Mouse (Mus musculus) spleen, postnatal 36 days (tissue): ENCODE measurements at regions not wholly inside any gene's neighbourhood (a gene's known extent, or its start where the extent isn't known, plus 50 kb on each side); places are given as distances from the start of the nearest gene placed in this dataset.

ENCODE experiments used
- DNase-seq, 2 experiments: peaks; one replicate each; pipeline ENCODE4 v3.0.0; 2022; ENCODE audit warnings: low spot score in 2 of 2, mixed read lengths in 1 of 2

DNA sequence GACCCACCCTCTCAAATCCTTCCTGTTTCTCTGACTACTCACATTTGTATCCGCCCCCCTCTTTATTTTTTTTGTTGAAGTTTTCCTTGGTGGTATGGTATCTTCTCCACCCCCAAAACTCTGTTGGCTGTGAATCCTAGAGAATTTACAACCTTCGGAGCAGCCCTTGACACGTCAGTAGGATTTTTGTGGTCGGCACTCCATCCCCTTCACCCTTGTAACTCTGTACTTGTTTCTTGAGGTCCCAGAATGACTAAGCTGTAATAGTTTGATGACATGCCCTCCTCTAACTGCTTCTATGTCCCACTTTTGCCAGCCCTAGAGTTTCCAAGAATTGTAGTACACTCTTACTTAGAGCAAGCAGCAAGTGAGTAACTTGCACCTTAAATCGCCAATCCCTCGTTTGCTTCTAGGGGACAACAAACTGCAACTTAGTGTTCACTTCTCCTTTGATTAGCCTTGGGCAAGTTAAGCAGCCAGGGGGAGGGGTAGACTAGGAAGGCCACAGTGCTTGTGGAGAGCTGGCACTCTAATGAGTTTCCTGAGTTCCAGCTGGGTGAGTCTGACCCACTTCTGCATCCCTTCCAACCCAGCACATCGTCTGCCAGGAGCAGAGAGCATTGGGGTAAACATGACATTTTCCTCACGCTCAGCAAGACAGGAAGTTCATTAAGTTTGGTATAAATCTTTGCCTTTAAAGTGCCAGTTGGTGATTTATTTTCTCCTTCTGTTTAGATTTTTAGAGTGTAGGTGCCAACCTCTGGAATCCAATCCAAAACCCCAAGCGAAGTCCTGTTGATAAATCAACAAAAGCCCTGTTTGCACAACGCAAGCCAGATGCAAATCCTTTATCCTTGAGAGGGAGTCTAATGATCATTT lies 118.7 kb downstream of the Foxa2 start:
- no peak for DNase-seq

DNA sequence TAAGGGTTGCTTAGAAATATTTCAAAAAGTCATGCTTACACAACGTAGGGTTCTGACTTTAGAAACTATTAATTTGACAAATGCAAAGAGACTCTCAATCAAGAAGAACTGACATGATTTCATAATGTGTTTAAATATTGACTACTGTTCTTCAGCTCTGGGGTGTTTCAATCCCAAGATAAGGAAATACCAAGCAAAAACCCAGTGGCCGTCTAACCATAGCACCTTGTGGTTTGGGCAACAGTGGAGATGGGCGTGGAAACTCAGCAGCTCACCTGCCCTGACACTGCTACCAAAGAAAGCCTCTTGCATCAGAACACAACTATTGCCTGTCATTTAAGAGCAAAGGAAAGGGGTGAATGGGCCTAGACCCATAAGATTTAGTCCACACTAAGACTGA lies 119.9 kb downstream of the Foxa2 start:
- DNase-seq = no peak

DNA sequence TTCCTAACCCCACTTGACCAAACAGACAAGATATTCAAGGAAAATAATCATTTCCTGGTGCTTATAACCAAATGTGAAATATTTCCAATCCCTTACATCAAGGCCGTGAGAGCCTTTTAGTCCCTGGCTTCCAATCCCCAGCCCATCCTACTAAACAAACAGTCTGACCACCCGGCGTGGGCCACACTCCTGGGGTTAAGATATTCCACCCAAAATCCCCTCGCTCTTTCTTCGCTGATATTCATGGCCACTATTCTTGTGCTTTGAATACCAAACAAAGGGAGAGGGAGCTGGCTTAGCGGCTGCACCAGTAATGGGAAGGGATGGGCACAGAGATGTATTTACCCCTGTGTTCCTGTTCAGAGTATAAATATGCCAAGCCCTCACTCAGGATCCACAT lies 139.4 kb downstream of the Foxa2 start:
- DNase-seq = no peak

DNA sequence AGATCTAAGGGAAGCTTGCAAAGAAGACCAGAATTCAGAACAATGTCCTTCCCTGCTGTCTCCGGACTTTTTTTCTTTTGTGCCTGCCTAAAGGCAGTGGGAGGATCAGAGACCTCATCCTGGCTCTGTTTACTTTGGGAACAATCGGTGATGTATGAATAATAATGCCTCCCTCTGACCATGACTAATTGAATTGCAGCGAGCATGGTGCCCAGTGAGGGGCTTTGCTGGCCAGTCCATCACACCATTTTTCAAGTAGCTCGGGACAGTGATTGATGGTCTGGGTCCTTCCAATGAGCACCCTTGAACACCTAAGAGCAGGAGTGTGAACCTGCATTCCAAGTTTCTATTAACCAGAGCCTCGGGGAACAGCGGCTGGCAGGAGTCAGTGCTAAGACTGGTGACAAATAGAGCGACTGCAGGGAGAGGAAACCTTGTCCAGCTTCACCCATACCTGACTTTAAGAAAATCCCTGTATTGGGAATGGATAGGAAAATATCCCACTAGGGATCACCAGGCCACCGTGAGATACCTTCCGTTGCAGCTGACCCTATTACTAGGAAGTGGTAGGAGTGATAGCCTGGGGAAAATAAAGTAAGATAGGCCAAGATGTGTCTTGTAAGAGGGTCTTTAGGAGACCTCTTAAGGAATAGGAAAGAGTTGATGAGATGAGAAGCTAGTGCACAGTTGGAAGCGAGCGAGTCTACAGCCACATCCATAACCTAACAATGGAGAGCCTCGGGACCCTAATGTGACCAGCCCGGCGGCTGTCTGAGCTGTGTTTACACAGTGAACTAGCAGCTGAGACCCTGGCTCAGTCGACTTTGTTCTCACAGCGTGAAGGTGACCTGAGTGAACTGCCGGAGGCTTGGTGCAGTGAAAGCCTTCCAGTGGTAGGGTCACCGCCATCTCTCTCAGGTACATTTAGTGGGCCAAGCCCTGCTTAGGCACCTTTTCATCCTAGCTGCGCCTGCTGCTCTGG lies 140.7 kb downstream of the Foxa2 start:
- no peak for DNase-seq

DNA sequence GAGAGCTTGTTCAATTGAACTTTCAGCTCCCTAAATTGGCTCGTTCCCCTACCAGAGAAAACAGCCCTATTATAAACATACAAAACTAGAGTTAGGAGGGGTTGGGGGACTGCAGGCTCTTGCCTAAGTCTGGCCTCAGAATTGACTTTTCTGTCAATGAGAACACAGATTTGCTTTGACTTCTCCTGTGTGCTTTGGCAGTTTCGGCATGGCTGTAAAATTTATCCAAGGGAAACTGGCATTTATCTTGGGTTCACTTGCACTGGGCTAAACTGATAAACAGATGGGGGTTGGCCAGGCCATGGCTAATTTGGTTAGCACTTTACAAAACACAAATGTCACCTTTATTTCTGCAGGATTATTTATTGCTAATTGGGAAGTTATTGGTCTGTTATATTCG lies 141.7 kb downstream of the Foxa2 start:
- no peak for DNase-seq

DNA sequence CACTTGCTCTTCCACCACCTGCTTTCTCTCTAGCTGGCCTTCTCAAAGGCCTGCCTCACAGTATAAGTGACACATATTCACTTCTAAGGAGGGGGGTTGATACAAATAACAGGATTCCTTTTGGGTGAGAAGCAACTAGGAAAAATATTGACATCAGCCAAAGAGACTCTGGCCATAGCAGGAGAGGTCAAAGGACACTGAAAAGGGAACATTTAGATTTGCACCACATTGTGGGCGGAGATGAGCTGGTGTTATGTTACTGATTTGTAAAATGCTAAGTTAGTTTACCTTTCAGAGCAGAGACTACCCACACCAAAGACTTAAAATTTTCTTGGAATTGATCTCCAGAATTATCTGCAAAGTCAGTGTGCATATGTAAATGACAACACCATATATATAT lies 147.5 kb downstream of the Foxa2 start:
- no peak for DNase-seq

DNA sequence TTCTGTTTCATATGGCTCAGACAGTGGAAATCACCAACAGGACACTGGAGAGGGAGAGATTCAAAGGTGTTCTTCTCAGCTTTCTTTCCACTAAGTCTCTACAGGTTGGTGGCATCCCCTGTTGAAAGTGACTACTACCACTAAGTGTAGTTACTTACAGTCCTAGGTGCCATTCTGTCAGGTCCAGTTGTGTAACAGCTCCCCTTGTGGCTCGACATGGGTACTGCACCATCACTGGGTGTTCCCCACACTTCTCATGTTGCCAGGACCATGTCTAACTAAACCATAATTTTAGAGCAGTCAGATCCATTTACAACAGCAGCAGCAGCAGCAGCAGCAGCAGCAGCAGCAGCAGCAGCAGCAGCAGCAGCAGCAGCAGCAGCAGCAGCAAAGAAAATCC lies 151.1 kb downstream of the Foxa2 start:
- no peak for DNase-seq

DNA sequence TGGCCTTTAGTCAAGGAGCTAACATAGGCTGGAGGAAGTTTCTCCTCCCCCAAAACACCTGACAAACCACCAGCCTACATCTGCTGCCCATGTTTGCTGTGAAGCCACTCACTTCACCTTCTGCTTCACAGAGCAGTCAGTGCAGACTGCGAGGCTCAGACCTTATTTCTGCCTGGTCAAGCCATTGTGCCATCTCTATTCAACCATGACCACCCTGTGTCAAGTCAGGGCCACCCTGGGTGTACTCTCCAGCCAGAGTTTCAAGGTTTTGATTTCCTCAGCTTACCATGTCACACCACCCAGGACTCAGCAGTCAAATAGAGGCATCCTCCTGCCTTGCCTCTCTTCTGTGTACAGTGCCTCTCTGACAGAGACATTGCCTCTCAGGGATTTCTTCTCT lies 152.6 kb downstream of the Foxa2 start:
- DNase-seq = no peak

DNA sequence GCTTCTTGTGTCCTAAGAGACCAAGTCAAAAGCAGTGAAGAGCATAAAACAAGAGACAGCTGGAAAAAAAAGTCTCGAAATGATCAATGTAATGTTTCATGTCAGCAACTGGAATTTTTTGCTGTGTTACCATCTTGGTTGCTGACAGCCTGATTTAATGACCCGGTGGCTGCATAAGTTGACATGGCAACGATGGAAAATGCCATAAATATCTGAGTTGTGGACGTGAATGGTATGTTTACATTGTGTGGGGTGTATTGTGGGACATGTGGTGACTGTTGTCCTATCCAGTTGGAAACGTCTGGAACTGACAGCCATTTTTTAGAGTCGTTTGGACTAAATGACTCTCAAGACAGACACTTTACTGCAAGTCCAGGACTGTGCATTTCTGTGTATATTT lies 160.6 kb downstream of the Foxa2 start:
- no peak for DNase-seq

DNA sequence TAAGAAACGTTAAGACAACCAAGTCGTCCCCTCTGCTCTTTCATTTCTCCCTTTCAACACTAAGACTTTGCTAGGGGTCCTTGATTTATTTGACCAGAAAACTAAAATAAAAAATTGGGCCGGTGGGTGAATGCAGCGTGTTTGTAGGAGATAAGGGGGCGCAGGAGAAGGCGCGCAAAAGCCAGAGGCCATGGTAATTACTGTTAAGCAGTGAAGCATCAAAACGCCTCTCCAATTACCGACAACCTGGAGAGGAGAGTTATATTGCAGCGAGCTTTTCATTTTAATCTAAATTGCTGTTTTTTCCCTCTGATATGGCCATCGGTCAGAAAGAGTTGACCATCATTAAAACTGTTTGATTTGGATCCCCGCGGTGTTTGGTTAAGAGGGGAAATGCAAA lies 168.9 kb downstream of the Foxa2 start:
- no peak for DNase-seq

DNA sequence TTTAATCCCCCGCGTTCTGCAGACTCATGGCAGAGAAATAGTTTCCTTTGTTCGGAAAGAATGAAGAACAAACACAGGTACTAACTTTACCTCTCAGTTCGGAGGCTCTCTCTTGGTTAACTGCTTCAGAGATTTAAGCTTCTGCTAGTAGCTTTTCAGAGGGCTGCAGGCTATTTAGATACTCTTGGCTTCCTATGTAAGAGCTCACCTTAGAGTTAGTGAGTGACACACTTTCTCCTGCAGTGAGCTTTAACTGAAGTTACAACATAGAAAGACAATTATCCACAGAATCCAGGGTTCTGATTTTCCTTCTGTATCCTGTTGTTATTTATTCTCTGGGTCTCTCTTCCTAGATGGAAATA lies 169.2 kb downstream of the Foxa2 start:
- DNase-seq = no peak

DNA sequence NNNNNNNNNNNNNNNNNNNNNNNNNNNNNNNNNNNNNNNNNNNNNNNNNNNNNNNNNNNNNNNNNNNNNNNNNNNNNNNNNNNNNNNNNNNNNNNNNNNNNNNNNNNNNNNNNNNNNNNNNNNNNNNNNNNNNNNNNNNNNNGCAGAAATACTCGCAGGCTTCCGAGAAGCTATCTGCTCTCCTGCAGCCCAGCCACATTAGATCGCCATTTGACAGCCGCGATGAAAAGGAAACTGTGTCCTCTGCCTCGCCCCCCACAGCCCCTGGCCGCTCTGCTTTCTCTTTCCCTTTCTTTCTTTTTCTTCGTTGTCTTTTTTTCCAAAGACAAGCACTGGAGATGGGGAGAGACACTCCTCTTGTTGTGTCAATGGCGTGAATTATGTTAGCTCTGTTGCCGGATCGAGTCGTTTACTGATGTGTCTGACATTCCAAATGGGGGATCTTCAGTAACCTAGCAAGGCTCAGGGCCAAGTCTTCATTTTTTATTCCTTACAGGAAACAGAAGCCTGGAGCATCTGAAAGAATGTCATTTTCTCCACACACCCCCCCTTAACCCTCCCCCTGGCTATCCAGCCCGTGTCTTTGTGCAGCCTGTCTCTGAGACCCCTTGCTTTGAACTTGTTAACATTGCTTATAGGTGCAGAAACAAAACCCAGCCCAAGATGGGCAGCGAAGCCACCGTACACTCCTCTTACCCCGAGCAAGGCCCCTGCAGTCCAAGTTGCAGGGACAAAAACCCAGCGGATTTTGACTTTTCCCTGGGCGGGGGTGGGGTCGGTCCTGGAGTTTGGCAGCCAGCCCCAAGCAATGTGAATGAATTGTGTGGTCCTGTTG lies 169.8 kb downstream of the Foxa2 start:
- DNase-seq = no peak

DNA sequence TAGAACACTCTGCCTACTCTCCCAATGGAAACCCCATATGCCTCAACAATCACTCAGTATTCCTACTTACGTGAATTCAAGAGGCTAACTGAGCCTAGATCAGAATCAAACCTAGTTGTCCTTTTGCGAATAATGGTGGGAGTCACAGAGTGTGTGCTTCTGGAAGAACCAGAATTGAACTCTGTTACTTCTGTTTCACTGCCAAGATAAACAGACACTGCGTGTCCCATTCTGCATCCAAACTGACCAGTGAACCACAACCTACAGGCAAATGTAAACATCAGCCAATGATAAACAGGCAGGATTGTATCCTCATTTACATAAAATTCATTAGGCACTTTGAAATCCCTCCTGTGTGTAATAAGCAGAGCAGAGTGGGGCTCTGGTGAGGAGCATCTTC lies 173.8 kb downstream of the Foxa2 start:
- no peak for DNase-seq

DNA sequence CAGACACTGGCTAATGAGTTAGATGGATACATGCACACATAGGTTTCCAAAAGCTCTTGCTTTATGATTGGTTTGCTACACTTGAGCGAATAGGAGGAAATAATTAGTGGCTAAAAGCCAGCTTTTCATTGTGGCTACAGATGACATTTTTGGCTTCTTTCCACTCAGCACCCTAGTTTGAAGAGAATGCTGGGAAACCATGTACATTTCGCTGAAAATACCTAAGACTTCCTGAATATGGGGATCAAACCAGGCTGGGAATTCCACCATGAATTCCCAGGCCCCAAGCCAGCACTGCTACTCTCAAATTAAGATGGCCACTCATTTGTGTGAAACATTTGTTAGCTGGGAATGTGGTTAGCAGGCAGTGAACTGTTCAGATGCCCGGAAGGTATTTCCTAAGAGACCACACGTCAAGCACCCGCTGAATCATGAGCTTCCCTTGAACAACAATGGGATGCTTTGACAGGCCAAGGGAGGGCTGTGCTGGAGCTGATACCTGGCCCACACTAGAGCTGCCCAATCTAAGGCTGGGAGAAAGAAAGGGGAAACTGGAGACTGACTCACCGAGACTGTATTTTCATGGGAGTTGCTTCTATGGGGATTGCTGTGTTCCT lies 195.5 kb downstream of the Foxa2 start:
- DNase-seq = no peak

DNA sequence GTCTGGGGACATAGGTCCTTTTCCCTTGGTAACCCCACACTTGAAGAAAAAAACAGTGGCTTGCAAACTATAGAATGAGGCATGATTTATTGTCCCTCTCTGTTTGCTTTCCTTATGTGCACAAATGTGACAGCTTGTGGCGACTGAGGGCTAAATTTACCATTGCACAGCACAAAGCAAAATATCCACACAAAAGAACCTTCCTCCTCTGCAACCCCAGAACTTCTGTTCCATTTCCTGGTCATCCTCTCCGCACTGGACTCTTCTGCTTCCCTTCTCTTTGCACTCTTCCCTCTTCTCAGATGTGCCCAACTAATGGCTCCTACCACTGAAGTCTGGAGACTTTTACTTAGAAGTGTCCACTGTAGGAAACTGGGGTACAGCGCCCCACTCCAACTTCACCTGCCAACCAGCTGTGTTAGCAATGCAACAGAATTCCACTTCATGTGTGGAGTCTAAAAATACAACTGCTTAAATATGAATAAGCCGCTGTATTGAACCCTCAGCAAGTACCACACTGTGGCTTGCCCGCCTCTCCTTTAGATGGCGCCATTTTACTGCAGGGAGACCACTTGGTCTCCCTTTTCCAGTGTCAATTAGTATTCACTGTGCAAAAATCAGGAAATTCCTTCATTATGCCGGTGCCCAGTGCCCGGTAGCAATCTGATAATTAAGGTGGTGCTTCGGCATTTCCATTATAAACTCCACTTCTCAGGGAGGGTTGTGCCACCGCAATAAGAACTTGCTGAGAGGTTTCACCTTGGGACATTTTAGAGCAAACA lies 199.6 kb downstream of the Foxa2 start:
- DNase-seq = no peak

DNA sequence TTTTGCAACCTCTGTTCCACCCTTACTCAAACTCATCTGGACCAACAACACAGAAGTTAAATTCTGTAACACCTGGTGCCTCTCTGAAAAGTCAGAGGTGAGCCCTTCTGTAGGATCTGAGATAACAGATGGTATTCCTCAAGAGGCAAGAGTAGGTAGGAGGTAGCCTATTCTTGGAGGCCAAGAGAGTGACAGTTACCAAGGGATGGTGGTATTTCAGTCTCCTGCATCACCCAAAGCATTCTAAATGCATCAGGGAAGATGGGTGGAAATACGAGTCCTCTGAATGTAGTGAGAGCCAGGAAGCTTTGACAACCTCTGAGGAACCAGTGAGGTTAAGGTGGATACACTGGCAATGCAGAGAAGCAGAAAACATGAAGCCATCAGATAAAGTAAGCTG lies 201.5 kb downstream of the Foxa2 start:
- DNase-seq = no peak

DNA sequence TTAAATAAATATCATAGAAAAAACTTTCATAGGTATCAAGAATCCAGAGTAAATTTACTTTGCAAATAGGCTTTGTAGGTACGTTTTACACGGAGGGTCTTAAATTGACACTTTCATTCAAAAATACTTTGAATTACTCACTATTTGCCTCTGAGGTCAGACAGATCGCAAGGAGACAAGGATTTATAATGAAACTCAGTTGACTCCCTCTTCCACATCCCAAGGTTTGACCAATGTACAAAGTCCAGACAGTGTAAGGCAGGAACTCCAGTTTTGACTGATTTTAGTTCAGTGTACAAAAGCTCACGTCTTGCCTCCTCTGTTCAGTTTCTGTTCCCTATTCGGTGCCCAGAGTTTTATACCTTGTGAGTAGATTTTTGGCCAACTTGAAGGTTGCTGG lies 205.8 kb downstream of the Foxa2 start:
- DNase-seq = no peak

DNA sequence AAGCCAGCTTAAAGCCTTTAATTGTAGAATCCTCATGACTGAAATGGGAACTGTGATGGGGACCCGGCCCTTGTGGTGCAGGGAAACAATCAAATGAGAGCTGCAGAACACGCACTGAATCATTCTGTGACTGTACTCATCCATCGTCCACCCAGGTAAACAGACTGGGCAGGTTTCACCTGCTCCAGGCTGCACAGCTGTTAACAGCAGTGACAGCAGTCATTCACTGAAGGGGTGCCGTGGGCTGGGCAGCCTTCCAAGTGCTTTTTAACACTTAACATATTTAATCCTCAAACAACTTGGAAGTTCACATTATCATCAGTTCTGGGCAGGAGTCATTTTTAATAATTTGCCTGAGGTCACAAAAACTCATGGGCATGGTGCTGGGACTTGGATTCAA lies 208.2 kb downstream of the Foxa2 start:
- DNase-seq = no peak

DNA sequence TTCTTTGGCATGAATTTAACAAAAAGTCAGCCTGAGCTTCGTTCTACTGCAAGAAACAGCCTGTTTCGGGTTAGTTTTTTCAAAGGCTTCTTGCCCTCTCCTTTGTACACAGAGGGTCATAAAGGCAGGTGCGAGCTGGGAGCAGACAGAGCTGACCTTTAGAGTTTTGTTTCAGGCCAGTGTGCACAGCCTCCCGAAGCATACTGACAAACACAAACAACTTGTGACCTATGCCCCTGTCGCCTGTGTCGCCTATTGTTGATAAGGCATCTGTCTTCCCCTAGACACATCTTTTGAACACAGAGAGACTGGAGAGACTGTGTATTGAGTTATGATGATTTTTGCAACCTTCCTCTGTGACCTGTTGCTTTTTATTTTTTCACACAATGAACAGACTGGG lies 216.2 kb downstream of the Foxa2 start:
- no peak for DNase-seq

DNA sequence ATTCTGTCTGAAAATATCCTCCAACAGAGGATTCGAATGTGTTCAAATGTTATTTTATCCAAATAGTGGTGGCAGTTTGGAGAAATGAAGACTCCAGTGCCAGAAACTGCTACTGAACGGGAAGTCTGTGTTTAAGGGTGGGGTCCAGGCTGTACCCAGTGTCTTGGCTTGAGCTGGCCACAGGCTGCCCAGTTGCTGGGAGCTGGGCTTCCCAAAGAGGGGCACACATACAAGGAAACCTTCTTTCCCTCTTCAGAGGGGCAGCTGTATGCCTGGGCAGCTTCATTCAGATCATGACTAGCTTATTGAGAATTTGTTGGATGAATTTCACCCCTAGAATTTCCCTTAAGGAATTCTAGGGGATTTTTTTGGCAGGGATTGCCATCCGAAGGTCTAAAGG lies 229.8 kb downstream of the Foxa2 start:
- no peak for DNase-seq

DNA sequence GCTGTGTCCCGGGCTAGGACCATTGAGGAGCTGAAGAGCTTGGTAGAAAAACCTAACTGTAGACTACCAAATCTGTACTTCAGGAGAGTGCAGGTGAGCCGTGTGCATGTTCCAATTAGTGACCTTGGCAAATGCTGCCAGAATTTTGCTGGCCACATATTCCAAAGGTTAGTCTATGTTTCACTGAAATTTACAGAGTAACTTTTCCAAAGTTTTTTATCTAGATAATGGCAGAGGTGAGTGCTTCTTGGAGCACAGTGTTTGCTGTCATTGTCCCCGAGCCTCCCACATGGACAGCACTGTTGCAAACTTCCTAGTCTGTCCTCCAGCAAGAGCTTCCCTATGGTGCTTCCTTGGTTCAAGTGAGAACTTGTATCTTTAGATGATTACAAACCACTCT lies 232.5 kb downstream of the Foxa2 start:
- no peak for DNase-seq
